Mouse (Mus musculus) thymus, postnatal 10 days (tissue): ENCODE data around the gene Emc10.

ENCODE experiments used
- DNase-seq, 2 experiments: peaks; one replicate each; pipeline ENCODE4 v3.0.0; 2021; ENCODE audit warnings: low spot score in 2 of 2

Gene Emc10

DNA sequence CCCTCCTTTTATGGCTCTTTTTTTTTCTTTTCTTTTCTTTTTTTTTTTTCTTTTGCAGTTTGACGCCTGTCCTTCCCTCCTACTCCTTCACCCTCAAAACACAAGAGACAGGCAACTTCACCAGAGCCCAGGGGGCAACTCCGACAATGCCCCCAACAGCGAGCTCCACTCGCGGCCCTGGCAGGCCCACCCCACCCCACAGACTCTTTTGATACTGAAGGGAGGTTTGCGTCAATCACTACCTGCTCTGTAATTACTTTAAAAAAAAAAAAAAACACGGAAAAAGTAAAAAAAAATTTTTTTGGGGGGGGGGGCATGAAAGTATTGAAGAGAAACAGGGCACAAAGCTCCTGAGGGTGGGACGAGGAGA is 33.3 kb downstream of the Emc10 start:
- DNase-seq: no peak

- DNase-seq: peak in 1 of 2 experiments; percentile 41
Measured at GRCm38 (mm10) chr7:44462218-44463055, 33.9 kb downstream of the Emc10 start.

GRCm38 (mm10) chr7:44461503-44462217 is 34.7 kb downstream of the Emc10 start:
- DNase-seq: no peak

- DNase-seq: no peak
Measured at GRCm38 (mm10) chr7:44460767-44461502, 35.4 kb downstream of the Emc10 start.

DNA sequence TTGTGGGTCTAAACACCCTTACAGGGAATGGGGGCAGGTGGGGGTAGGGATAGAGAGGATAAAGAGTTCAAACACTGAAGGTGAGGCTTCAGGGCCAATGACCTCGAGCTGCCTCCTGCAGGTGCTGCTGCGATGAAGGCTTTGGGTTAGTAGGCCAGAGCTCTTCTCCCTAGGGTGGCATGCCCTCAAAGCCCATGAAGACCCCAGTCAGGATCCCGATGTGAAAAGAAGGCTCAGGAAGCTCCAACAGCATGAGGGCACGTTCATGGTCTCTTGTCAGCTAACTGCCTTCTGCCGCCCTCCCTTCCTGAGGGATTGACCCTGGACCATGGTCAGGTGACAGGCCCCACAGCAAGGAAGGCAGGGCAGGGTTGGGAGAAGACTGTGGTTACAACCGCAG is 36.3 kb downstream of the Emc10 start:
- DNase-seq: no peak

- DNase-seq: no peak
Measured at GRCm38 (mm10) chr7:44456302-44456701, 40.0 kb downstream of the Emc10 start.

DNA sequence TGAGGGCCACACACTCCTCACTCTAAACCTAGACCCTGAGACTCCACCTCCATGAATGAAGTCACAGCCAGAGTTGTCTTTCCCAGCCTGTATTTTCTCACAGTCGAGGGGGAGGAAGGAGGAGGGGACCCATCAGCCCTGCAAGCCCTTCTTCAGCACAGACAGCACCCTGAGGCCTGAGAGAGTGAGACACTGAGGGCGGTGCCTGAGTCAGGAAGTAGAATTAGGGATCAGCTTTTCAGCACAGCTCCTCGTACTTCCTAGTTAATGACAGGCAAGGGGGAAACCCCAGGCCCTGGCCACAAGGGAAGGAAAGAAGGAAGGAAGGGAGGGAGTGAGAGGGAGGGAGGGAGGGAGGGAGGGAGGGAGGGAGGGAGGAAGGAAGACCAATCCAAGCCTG is 43.1 kb downstream of the Emc10 start:
- DNase-seq: no peak

- DNase-seq: no peak
Measured at GRCm38 (mm10) chr7:44446070-44446855, 50.1 kb downstream of the Emc10 start.

GRCm38 (mm10) chr7:44445528-44445923 is 50.8 kb downstream of the Emc10 start:
- DNase-seq: no peak

- no peak for DNase-seq
Measured at GRCm38 (mm10) chr7:44444886-44445527, 51.3 kb downstream of the Emc10 start.

DNA sequence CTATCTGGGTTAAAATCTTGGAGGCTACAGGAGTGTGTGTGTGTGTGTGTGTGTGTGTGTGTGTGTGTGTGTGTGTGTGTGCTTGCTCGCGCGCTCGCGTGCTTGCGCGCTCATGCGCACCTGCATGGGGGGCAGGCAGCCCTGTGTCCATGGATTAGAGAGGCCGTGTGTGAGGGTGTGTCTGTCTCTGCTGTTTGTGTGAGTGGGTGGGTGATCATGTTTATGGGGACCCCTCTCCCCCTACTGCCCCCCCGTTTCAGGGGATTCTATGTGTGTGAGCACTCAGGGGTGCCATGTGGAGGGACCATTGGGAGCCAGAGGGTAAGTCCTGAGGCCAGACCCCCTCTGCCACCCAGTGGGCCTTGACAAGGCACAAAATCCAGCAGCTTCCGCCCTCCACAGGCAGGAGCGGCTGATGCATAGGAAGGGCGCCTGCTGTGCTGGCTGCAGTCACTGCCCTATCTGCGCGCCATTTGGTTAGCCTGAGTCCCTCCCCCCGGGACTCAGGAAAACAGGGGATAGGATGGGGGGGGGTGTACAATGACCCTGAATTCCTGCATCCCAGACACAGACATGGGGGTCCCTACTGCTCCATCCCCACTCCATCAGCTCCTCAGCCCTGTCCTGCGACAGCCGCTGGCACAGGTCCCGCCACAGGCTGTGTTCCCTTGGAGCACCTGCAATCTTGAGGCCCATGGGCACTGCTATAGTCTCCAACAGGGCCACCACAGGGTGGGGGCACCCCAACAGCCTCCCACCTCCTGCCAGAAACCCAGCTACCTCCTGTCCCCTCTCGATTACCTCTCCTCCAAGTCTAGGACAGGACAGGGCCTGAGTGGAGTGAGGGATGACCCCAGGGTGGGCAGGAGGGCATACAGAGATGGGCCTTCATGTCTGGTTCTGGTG is 52.8 kb downstream of the Emc10 start:
- no peak for DNase-seq

DNA sequence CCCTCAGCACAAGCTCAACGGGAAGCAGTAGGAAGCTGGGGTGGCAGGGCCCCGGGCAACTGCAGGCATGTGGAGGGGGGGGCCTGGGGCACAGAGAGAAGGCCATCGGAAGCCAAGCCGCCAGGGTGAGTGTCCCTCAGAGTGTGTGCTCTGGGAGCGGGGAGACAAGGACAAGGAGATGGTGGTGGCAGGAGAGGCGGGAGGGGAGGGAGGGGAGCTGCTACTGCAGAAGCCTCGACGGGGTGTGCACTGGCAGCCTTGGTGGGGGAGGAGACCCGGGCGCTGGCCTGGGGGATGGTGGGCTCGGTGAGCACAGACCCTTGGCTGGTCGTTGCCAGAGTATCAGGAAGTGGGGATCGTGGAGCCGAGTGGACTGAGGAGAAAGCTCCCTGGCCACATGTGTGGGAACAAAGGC is 53.9 kb downstream of the Emc10 start:
- no peak for DNase-seq

- no peak for DNase-seq
Measured at GRCm38 (mm10) chr7:44441648-44442109, 54.6 kb downstream of the Emc10 start.

DNA sequence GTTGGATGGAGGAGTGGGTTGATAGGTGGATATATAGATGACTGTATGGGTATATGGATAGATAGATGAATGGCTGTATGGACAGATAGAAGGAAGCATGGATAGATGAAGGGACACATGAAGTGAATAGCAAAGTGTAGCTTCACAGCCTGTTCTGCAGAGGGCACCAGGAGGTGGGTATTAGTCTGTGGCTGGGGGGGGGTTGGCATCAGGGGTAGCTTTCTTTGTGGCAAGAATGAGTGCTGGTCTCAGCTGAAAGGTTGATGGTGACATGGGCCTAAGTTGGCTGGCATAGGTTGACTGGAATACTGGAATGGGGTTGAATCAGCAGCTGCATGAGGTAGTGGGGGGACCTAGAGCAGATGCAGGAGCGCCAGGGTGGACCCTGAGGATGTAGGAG is 55.1 kb downstream of the Emc10 start:
- DNase-seq: no peak

DNA sequence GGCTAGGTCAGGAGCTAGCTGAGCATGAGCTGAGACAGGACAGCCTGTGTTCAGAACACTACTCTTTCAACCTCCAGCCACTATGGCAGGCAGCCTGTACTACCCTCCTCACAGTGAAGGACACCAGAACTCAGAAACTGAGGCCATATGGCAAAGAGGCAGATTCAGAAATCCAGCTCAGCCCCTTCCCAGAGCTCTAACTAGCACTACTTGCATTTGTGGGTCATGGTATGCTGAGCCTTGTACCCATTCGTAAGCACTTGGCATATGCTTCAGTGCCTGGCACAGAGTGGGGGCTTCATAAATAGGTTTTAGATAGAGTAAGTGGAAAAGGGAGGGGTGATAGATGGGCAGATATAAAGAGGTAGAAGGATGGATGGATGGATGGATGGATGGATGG is 55.9 kb downstream of the Emc10 start:
- DNase-seq: no peak
